Mouse (Mus musculus) stomach, embryonic 16.5 days (tissue): ENCODE data around the gene Cfap61. TPM values are rescaled to one million over a fixed set of nuclear protein-coding genes. Genes with fewer than 3 reads are reported as not detected.

Experiments used
- ATAC-seq: fragments of 200-750 bp; cut with Nextera tagmentation; 2 replicates; pipeline ENCODE4 v1.8.0; 2017; ENCODE audit warnings: moderate number of reproducible peaks, moderate TSS enrichment; ENCODE audit not compliant: insufficient read depth, low FRiP score
- H3K27ac ChIP-seq: fragments of 300-500 bp; sonication (generic); 2 replicates; pipeline ENCODE4 v1.5.1; 2014; ENCODE audit warnings: low read length
- H3K27me3 ChIP-seq: fragments of 300-500 bp; sonication (generic); 2 replicates; pipeline ENCODE4 v1.6.1; 2014; ENCODE audit warnings: low read length, control low read depth, mixed read lengths; ENCODE audit not compliant: control insufficient read depth, insufficient read depth
- H3K36me3 ChIP-seq: fragments of 300-500 bp; sonication (generic); 2 replicates; pipeline ENCODE4 v1.6.1; 2014; ENCODE audit warnings: low read length; ENCODE audit not compliant: control insufficient read depth, insufficient read depth
- H3K4me1 ChIP-seq: fragments of 300-500 bp; sonication (generic); 2 replicates; pipeline ENCODE4 v1.6.1; 2014; ENCODE audit warnings: low read length, control low read depth, mixed read lengths; ENCODE audit not compliant: control insufficient read depth, insufficient read depth
- H3K4me2 ChIP-seq: fragments of 300-500 bp; sonication (generic); 2 replicates; pipeline ENCODE4 v1.6.1; 2014; ENCODE audit warnings: low read depth, low read length, mixed read lengths
- H3K4me3 ChIP-seq: fragments of 300-500 bp; sonication (generic); replicated peaks from 2 replicates; pipeline ENCODE4 v1.5.1; 2014; ENCODE audit warnings: mild to moderate bottlenecking, low read length
- H3K9ac ChIP-seq: fragments of 300-500 bp; sonication (generic); 2 replicates; pipeline ENCODE4 v1.6.1; 2014; ENCODE audit warnings: low read length
- H3K9me3 ChIP-seq: fragments of 300-500 bp; sonication (generic); replicated peaks from 2 replicates; pipeline ENCODE4 v1.6.1; 2016; ENCODE audit warnings: low read length, control low read depth; ENCODE audit not compliant: control insufficient read depth
- WGBS: fragments of 180-500 bp; shearing (Covaris S2); extraction: QIAGEN DNeasy Blood & Tissue Kit; methylation state at CpG from one replicate; pipeline ENCODE4 v1.1.7; 2014; 5-methylcytosine and 5-hydroxymethylcytosine counted together
- polyA plus RNA-seq: library from polyadenylated mRNA; unstranded; fragments of >200 nt; fragmentation: Nextera tagmentation; extraction: Ambion mirVana; gene quantifications from 2 replicates; pipeline ENCODE4 v1.2.1, GENCODE M21; 2015

The Cfap61 gene
- polyA plus RNA-seq, 1 experiment from 2014 or later, result 0.13 TPM

DNA sequence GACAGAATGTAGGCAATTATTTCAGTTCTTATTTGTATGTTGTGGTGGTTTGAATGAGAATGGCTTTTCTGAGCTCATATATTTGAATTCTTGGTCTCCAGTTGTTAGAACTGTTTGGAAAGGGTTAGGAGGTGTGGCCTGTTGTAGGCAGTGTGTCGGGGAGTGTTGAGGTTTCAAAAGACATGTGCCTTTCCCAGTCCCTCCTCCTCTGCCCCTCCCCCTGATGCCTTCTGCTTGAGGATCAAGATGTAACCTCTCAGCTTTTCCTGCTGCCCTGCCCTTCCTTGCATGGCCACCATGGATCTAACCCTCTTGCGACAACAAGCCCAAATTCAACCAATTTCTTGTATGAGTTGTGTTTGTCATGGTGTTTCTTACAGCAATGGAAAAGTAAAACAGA lies 53.2 kb downstream of the Cfap61 start:
- no peak for ATAC-seq
- H3K36me3 ChIP-seq, result no peaks in the 10 kb centered on the region
- H3K4me2 ChIP-seq, result no peak overlapping the region
- no peaks in the 10 kb centered on the region for H3K27me3 ChIP-seq
- no peak overlapping the region for H3K9ac ChIP-seq
- H3K4me1 ChIP-seq, result no peaks in the 10 kb centered on the region
- H3K27ac ChIP-seq, result no peak overlapping the region
- 70% methylated on average over 2 of the region's 2 CpGs for WGBS
- no peak overlapping the region for H3K4me3 ChIP-seq
- H3K9me3 ChIP-seq, result no peaks in the 10 kb centered on the region

DNA sequence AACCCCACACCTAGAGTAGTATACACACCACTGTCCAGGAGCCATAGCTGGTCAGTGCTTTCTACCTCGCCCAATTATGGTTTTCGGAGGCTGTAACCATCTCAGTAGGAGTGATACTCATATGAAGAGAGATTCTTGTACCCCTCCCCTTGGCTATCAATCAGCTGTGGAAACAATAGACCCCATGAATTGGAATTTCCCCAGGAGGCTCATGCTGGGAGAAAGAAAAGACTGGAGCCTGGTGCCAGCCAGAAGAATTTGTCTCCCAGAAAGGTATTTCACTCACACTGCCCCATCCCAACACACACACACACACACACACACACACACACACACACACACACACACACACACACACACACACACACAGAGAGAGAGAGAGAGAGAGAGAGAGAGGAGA lies 55.9 kb downstream of the Cfap61 start:
- Histone ChIP-seq H3K36me3 (no peaks in the 10 kb centered on the region), H3K4me2 (no peak overlapping the region), H3K4me1 (no peaks in the 10 kb centered on the region), H3K9me3 (no peaks in the 10 kb centered on the region), H3K4me3 (no peak overlapping the region), H3K9ac (no peak overlapping the region), H3K27ac (no peak overlapping the region), H3K27me3 (no peaks in the 10 kb centered on the region)
- WGBS, result 78% methylated on average over 2 of the region's 2 CpGs
- ATAC-seq, result no peak

- H3K4me3 ChIP-seq, result no peak overlapping the region
- no peak for ATAC-seq
- H3K27ac ChIP-seq, result no peak overlapping the region
- no peak overlapping the region for H3K9ac ChIP-seq
- H3K9me3 ChIP-seq, result no peaks in the 10 kb centered on the region
- 67% methylated on average over 4 of the region's 4 CpGs for WGBS
- H3K4me2 ChIP-seq, result no peak overlapping the region
- H3K36me3 ChIP-seq, result no peaks in the 10 kb centered on the region
- H3K4me1 ChIP-seq, result no peaks in the 10 kb centered on the region
- no peaks in the 10 kb centered on the region for H3K27me3 ChIP-seq
These were observed 61.9 kb downstream of the Cfap61 start for GRCm38 (mm10) chr2:145996472-145996871.

GRCm38 (mm10) chr2:145997956-145998525 lies 63.5 kb downstream of the Cfap61 start:
- Histone ChIP-seq H3K9me3 (no peaks in the 10 kb centered on the region), H3K27ac (no peak overlapping the region), H3K4me2 (no peak overlapping the region), H3K4me3 (no peak overlapping the region), H3K27me3 (no peaks in the 10 kb centered on the region), H3K36me3 (no peaks in the 10 kb centered on the region), H3K4me1 (no peaks in the 10 kb centered on the region), H3K9ac (no peak overlapping the region)
- 80% methylated on average over 5 of the region's 5 CpGs for WGBS
- no peak for ATAC-seq

DNA sequence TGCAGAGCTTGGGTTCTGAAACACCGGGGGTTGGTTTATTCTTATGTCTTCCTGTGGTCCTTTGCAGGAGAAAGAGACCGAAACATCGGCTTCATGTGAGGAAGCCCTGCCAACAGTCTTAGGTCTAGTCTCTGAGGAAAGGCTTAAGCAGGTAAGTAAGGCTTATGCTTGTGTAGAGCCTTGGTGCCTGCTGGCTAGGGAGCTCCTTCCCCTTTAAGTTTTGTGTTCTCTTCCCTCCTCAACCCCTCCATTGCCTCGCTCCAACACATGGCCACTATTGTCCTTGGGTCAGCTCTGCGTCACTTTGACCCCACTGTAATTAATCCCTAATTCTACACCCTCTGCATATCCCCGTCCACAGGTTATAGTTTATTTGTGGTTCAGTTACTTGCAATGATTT lies 74.2 kb downstream of the Cfap61 start:
- Histone ChIP-seq H3K27ac (no peak overlapping the region), H3K9ac (no peak overlapping the region), H3K27me3 (no peaks in the 10 kb centered on the region), H3K4me2 (no peak overlapping the region), H3K9me3 (no peaks in the 10 kb centered on the region), H3K4me1 (no peaks in the 10 kb centered on the region), H3K36me3 (no peaks in the 10 kb centered on the region), H3K4me3 (no peak overlapping the region)
- no peak for ATAC-seq
- 73% methylated on average over 6 of the region's 6 CpGs for WGBS

- Histone ChIP-seq H3K4me3 (no peak overlapping the region), H3K9me3 (no peaks in the 10 kb centered on the region), H3K36me3 (no peaks in the 10 kb centered on the region), H3K27me3 (no peaks in the 10 kb centered on the region), H3K27ac (no peak overlapping the region), H3K4me2 (no peak overlapping the region), H3K4me1 (no peaks in the 10 kb centered on the region), H3K9ac (no peak overlapping the region)
- no peak; the same call in 1 of the 2 replicates for ATAC-seq
- WGBS, result 55% methylated on average over 2 of the region's 2 CpGs
These were observed 75.2 kb downstream of the Cfap61 start for GRCm38 (mm10) chr2:146009596-146010349.

GRCm38 (mm10) chr2:146010816-146011215 lies 76.2 kb downstream of the Cfap61 start:
- Histone ChIP-seq H3K4me3 (no peak overlapping the region), H3K27me3 (no peaks in the 10 kb centered on the region), H3K9ac (no peak overlapping the region), H3K4me2 (no peak overlapping the region), H3K27ac (no peak overlapping the region), H3K36me3 (no peaks in the 10 kb centered on the region), H3K9me3 (no peaks in the 10 kb centered on the region), H3K4me1 (no peaks in the 10 kb centered on the region)
- ATAC-seq, result no peak
- 39% methylated on average over 2 of the region's 2 CpGs for WGBS

GRCm38 (mm10) chr2:146015341-146016186 lies 81.0 kb downstream of the Cfap61 start:
- Histone ChIP-seq H3K36me3 (no peaks in the 10 kb centered on the region), H3K9me3 (no peaks in the 10 kb centered on the region), H3K27me3 (no peaks in the 10 kb centered on the region), H3K4me3 (no peak overlapping the region), H3K9ac (no peak overlapping the region), H3K27ac (no peak overlapping the region), H3K4me1 (no peaks in the 10 kb centered on the region), H3K4me2 (no peak overlapping the region)
- WGBS, result 64% methylated on average over 8 of the region's 8 CpGs
- no peak for ATAC-seq

DNA sequence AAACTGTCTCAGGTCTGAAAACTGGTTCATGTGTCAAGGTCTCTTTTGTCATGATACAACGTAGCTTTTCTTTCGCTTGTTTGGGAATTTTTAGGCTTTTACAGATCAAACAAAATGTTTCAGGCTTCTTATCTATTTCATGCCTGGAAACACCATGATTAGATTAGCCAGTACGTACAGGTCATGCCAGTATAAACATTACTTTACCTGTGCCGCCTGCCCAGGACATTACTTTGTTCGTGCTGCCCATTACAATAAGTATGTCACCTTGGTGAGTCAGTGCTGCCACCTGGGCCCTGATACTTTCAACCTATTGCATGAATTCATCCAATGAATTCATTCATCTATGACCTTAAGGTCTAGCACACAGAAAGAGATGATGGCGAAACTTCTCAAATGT lies 88.3 kb downstream of the Cfap61 start:
- ATAC-seq, result peak; percentile 56; the same call in 1 of the 2 replicates
- 57% methylated on average over 6 of the region's 6 CpGs for WGBS

More for the DNA sequence above, 88.3 kb downstream of the Cfap61 start:
- no peaks in the 10 kb centered on the region for H3K27me3 ChIP-seq
- no peak overlapping the region for H3K4me2 ChIP-seq
- no peak overlapping the region for H3K27ac ChIP-seq
- H3K4me3 ChIP-seq, result no peak overlapping the region
- H3K4me1 ChIP-seq, result 0 out of 2 replicates have a peak, but pooled peaks cover 2% of the 10 kb centered on the region
- H3K9ac ChIP-seq, result no peak overlapping the region
- H3K9me3 ChIP-seq, result no peaks in the 10 kb centered on the region
- no peaks in the 10 kb centered on the region for H3K36me3 ChIP-seq
